Mouse (Mus musculus) T-helper 1 cell (primary cell): Measurements from ENCODE around the gene Brk1.

Experiments used
- in situ Hi-C: fragments of 300-600 bp; cut with MboI, MseI; formaldehyde crosslinking; loops from one replicate; pipeline ENCODE4 v1.15.1; 2025; ENCODE audit warnings: high pct_unique_total_duplicates

Gene Brk1

DNA sequence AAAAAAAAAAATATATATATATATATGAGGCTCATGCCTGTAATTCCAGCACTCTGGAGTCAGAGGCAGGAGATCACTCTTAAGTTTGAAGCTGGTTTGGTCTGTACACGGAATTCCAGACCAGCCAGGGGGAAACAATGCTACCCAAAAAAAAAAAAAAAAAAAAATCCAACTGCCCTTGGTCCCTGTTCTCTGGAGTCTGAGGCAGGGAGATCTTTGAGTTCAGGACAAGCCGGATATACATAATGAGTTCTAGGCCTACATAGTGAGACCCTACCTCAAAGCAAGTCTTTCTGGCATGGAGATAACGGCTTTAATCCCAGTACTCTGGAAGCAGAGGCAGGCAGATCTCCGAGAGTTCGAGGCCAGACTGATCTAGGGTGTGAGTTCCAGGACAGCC is 18.8 kb downstream of the Brk1 start:
- in situ Hi-C loops, result no loop called here

DNA sequence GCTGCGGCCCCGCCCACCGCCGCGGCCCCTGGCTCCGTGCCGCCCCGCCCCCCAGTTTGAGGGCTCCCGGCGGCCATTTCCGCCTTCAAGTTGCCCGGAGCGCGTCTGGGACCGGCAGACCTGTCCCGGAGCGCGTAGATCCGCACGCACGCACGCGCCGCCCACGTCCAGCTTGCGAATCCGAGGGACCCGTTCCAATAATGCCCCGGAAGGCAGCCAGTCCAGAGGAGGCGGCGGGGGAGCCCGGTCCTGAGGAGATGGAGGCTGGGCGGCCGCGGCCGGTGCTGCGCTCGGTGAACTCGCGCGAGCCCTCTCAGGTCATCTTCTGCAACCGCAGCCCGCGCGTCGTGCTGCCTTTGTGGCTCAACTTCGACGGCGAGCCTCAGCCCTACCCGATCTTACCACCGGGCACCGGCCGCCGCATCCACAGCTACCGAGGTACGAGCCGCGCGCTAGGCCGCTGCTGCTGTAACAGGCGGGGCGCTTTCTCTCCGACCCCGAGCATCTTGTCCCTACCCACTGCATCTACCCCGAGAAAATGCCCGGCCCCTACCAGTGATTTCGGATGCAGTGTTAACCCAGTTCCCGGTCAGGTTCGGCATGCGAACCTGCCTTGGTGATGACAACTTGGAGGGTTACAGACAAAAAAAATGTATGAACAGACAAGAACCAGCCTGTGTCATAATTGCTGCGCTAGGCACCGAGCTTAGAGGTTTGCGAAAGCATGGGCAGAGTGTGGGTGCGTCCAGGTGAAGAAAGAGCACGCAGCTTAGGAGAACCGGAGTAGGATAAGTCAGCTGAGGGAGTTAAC is 19.6 kb downstream of the Brk1 start, which contains the start of gene Vhl:
Gene Vhl (plus strand): TSS at position 19 of the 811 bp plus-strand sequence.
- in situ Hi-C loops, result no loop called here

DNA sequence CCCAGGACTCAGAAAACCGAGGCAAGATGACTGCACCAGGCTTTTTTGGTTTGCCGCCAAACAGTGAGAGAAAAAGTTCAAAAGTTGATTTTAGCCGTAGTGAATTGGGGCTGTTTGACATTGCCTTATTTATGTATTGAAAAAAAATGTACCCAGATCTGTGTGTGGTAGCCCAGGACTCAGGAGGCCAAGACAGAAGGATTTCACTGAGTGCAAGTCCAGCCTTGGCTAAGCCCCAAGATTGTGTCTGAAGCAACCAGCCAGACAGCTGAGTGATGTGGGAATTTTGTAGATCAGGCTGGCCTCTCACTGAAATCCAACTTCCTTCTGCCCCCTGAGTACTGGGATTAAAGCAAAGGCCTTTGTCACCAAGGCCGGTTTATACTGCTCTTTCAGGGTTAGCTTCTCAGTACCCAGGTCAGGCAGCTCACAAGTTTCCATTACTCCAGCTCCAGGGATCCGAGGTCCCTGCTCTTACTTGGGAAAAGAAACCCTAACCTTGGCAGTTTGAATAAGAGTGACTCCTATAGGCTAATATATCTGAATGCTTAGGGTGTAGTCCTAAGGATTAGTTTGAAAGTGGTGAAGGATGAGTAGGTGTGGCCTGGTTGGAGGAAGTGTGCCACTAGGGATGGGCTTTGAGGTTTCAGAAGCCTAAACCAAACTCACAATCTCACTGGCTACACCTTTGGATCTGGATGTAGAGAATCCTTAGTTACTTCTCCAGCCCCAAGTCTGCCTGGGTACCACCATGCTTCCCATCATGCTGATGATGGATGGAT is 20.6 kb downstream of the Brk1 start:
- in situ Hi-C loops, result no loop called here

DNA sequence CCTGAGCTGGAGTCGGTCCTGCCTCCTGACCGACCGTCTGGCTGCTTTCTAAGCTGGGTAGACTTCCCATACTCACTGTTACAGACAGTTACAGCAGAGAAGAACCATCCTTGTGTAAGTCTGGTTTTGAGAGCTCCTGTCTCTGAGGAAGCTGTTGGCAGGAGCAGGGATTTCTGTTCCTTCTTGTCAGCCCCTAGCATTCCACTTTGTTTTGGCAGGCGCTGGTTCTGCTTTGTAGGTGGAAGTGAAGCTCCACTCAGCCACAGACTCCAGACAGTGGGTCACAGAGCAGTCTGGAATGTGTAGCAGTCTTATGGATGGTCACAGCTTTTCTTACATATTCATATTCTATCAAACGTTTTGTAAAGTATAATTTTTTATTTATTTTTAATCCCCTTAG is 25.8 kb downstream of the Brk1 start:
- in situ Hi-C loops, result no loop called here

DNA sequence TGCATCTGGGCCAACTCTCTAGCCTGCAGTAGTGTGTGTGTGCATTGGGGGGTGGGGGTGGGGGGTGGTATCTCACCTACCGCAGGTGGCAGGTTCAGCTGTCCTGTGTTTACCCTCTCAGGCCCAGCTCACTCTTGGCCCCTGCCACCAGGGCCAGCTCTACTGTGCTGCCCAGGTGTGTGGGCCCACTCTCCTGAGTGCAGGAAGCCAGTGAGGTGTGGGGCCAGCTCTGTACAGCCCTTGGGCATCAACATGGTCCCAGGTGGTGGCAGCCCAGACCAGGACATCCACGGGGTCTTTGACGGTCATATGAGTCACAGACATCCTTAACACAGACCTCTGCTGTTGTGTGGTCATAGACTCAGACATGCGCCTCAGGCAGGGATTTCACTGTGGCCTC is 28.3 kb downstream of the Brk1 start:
- in situ Hi-C loops, result no loop called here

DNA sequence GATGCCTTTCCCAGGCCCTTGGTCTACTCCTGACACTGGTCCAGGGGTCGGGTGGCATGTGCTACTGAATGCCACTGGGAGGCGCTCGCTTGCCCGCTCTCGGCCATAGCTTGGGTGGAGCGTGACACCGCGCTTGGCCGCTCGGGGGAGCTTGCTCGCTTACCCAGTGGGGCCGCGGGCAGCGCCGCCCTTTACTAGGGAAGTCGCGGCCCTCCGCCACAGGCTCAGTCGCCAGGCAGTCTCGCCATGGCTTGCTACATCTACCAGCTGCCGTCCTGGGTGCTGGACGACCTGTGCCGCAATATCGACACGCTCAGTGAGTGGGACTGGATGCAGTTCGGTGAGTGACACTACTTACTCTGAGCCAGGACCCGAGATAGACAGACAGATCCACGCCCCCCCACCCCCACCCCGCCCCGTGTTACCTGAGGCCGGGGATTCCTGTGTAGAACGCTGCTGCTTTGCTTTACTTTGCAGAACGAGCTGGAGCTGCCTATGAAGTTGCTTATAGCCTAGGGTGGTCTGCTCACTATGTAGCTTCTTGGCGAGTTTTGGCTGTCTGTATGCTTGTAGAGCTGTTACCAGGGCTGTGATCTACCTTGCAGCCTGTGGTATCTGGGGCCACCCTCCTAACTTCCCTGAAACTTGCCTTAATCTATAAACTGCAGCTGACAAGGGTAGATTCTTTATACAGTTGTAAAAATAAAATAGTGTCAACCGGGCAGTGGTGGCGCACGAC is 33.9 kb downstream of the Brk1 start, which contains the start of gene Irak2:
Gene Irak2 (plus strand): TSS at position 166 of the 739 bp plus-strand sequence.
- in situ Hi-C loops, result loop anchor here (5.0 kb wide), 1 partner anchor 39 kb away; no protein-coding TSS in a partner anchor

DNA sequence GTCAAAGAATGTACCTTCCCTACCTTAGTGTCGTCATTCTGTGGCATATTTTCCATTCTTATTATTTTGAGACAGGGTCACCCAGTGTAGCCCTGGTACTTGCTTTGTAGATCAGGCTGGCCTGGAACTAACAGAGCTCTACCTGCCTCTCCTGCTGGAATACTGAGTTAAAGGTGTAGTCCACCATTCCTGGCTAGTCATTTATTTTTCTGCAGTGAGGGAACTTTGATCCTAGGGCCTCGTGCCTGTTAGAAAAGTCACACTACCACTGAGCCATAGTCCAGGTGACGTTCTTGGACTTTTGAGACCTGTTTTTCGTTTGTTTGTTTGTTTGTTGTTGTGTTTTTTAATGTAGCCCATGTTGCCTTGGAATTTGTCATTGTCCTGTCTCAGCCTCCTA is 34.6 kb downstream of the Brk1 start:
- in situ Hi-C loops, result loop anchor here (5.0 kb wide), 1 partner anchor 38 kb away; no protein-coding TSS in a partner anchor

DNA sequence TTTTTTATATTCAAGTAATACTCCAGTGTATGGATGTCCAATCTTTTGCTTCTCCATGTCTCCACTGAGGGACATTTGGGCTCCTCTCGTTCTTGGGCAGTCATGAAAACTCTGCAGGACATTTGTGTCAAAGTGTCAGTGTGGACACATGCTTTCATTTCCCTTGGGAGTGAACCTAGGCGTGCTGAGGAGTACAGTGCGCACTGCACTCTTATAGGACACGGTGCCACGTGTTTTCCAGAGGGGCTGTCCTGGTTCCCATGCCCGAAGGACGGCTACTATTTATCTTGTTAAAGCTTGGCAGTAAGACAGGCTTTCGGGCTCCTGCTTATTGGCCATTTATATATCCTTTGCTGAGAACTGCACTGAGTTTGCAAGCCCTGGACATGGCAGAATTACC is 38.0 kb downstream of the Brk1 start:
- in situ Hi-C loops, result no loop called here

DNA sequence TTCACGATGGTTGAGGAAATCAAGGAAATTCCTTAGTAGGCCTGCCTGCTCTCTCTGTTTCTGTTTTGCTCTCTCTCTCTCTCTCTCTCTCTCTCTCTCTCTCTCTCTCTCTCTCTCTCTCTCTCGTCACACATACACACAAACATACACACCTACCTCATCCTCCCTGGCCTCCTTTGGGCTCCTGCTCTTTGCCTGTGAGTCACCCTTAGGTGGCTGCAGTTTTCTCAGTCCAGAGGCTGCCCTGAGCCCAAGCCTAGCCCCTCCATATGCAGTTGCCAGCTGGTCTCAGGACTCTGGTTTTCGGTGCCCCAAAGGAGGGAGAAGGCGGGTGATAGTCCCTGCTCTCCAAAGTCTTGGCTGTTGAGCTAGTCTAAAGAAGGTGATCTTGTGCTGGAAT is 38.4 kb downstream of the Brk1 start:
- in situ Hi-C loops, result no loop called here

DNA sequence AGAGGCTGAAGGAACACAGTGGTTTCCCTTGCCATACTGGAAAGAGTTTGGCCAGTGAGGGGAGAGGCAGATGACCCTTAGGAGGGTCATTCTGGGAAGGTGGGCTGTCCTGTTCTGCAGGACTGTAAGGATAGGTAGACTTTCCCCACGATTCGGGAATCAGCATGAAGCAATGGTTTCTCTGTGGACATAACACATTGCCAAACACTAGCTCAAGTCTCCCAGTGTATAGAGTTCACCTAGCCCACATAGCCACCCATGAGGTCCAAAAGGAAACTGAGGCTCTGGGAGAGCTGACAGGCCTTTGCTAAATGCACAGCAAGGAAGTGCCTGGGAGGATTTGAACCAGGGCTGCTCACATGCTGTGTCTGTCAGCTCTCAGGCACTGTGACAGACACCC is 39.4 kb downstream of the Brk1 start:
- in situ Hi-C loops, result no loop called here

DNA sequence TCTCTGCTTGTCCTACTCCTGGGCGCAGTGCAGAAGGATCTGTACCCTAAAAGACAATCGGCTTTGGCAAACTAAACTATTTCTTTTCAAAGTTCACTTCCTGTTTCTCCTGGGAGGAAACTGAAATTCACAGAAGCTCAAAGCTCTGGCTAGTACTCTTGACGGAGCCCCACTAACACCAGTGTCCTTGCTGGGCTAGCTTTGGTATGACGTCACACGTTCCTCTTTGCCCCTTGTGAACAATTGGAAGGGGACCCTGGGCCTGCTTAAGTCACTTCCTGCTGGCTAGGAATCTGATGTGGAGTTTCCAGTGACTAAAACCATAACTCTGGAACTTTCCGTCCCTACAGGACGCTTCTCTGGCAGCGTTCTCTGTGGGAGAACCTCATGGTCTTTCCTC is 40.2 kb downstream of the Brk1 start:
- in situ Hi-C loops, result no loop called here

DNA sequence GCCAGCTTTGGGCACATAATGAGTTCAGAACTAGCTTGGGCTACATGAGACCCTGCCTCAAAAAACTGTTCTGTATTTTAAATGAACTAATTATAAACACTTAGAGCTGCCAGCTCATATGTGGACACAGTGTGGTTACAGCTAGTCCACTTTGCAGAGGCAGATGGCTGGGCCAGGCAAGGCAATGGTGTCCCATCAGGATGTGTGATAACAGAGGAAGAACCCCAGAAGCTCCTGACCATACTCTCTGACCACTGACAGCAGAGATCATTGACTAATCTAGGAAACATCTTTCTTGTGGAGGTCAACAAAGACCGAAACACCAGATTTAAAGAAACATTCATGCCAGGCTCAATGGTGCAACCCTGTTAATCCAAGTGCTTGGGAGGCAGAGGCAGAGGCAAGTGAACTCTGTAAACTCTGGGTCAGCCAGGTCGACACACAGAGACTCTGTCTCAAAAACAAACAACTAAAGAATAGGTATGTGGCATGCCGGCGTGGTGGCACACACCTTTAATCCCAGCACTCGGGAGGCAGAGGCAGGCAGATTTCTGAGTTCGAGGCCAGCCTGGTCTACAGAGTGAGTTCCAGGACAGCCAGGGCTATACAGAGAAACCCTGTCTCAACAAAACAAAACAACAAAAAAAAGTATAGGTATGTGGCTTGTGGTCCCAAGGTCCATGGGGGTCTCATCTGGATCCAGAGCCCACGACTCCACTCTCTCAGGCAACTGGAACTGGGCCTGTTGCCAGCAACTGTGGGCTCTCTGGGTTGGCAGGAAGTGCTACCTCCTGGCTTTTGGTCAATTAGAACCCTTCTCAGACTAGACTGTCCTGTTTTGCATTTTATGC is 45.0 kb downstream of the Brk1 start:
- in situ Hi-C loops, result loop anchor here (10.0 to 25.0 kb wide), 2 partner anchors 1263 to 1785 kb away; no protein-coding TSS in a partner anchor

DNA sequence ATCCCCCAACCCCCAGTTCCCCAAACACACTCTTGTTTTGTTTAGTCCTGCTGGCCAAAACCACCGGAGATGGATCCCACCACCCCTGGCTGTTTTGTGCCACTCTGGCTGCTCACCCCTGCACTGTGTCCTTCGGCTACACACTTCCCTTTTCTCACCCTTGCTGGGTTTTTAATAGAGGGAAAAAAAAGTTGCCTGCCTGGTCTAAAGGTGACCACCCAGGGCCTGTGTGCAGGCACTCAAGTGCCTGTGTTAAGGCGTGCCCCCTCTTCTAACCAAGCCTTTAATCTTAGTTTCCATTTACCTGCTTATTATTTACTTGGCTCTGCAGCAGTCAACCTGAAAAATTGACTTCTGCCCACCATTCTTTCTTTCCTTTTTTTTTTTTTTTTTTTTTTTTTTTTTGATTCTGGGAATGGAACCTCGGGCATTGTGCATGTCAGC is 45.6 kb downstream of the Brk1 start:
- in situ Hi-C loops, result loop anchor here (10.0 to 25.0 kb wide), 2 partner anchors 1262 to 1785 kb away; no protein-coding TSS in a partner anchor

DNA sequence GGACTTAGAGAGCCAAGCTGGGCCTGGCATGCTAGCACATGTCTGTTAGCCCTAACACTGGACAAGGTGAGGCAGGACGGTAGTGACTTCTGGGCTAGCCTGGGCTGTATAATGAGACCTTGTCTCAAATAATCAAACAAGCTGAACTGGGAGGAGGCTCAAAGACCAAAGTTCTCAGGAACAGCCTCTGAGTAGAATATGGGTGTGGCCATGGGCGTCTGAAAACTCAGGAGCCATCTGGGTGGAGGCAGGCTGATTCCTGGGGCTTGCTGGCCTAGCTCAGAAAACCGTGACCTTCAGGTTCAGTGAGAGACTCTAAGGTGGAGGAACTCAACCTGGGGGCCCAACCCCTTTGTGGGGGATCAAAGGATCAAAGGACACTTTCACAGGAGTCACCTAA is 47.1 kb downstream of the Brk1 start:
- in situ Hi-C loops, result loop anchor here (10.0 to 25.0 kb wide), 2 partner anchors 1261 to 1783 kb away; no protein-coding TSS in a partner anchor

DNA sequence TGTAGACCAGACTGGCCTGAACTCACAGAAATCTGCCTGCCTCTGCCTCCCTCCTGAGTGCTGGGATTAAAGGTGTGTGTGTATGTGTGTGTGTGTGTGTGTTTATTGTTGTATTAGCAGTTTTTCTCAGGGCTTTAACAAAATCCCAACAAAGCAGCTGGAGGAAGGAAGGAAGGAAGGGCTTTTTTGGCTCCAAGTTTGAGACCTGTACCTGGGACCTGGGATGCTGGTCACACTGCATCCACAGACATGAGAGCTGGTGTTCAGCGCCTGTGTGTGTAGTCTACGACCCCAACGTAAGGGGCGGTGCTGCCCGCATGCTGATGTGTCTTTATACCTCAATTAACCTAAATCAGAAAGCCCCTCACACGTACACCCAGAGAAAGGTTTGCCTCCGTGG is 49.0 kb downstream of the Brk1 start:
- in situ Hi-C loops, result loop anchor here (10.0 to 25.0 kb wide), 2 partner anchors 1259 to 1781 kb away; no protein-coding TSS in a partner anchor

DNA sequence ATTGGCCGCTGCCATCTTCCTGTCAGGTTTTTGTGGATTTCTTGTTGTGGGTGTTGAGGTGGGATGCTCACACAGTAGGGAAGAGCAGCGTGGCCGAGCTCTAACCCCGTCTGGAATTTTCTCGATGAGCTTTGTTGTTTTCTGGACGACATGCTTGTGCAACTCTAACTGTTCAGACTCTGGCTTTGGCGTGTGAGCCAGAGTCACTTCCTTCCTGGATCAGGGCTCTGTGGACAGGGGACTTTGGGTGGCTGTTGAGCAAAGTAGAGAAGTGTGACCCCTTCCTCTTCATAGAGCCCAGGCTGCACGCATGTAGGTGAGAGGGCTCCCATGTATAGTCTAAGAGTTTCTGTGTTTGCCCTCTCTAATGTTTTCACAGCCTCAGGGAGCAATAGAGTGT is 49.5 kb downstream of the Brk1 start:
- in situ Hi-C loops, result loop anchor here (10.0 to 25.0 kb wide), 2 partner anchors 1258 to 1781 kb away; no protein-coding TSS in a partner anchor

DNA sequence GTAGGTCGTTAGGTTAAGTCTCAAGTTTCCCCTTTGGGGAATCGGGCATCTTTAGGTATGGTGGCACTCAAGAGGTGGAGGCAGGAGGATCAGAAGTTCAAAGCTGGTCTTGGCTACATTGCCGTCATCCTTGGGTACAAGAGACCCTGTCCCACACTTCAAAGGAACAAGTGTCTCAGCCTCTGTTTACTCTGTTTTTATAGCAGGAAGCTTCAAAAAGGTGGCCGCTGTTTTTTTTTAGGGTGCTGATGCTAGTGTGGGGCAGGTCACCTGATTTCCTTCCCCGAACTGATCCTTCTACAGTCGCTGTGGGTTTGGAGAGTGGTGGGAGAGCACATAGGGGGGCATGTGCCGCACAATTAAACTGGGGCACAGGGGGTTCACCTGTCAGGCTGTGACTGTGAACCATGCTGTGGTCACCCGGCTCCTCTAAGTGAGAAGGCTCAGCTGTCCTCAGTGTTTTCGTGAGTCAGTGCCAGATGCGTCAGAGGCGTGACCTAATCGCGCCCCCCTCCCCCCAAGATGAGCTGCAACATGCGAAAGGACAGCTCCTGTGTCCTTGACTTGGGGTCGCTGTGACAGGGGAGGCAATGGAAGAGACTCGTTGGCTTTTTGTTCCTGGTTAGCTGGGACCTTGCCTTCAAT is 50.3 kb downstream of the Brk1 start:
- in situ Hi-C loops, result loop anchor here (10.0 to 25.0 kb wide), 2 partner anchors 1257 to 1780 kb away; no protein-coding TSS in a partner anchor

DNA sequence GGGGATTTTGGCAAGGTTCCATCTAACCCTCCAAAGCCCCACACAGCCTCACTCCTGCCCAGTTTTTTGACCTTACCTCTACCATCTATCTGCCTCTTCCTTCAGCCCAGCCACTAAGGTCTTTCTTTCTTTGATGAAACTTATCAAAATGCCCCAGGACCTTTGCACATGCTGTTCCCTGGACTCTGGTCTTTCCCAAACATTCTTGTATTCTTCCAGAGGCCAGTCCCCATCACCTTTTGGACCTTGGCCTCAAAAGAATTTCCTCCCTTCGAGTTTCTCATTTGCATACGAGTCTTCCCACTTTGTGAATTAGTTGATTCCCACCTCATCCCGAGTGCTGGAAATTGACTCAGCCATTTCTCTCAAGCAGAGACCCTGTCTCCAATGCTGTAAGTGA is 50.9 kb downstream of the Brk1 start:
- in situ Hi-C loops, result loop anchor here (10.0 to 25.0 kb wide), 2 partner anchors 1257 to 1779 kb away; no protein-coding TSS in a partner anchor

DNA sequence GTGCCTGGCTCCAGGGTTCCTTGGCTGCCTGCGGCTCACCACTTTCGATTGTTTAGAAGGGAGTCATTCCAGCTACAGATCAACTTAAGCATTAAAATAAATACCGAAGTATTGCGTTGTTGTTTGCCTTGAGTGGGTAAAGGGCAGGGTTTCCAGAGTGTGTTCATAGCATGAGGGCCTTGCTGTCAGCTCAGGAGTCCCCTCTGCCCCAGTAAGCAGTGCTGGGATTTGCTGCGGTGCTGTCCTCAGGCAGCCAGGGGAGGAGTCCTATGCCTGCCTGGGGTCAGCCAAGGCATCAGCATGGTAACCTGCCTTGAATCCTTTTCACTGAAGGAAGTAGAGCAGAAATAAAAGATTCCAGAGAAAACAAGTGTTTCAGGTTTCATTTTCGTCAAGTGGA is 52.3 kb downstream of the Brk1 start:
- in situ Hi-C loops, result loop anchor here (10.0 to 25.0 kb wide), 2 partner anchors 1255 to 1778 kb away; no protein-coding TSS in a partner anchor

DNA sequence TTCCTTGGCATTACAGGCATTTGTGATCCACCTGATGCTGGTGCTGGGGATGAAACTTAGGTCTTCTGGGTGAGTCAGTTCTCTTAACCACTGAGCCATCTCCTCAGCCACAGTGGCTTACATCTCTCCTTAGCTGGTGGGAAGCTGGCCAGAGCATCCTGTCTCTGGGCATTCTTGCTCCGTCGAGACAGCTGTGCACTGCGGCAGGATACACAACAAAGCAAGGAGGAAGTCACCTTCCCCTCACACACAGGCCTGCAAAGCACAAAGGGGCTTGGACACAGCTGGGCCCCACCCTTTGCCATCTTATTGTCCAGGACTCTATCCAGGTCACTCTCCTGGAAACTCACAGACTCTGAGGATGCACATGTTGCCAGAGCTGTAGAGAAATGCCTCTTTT is 53.7 kb downstream of the Brk1 start:
- in situ Hi-C loops, result loop anchor here (10.0 to 25.0 kb wide), 2 partner anchors 1254 to 1777 kb away; no protein-coding TSS in a partner anchor
